Mouse (Mus musculus) left cerebral cortex, adult 2 months (tissue): Measurements from ENCODE around the gene Rap1gap. TPM values are rescaled to one million over a fixed set of nuclear protein-coding genes. Genes with fewer than 3 reads are reported as not detected.

Experiments used
- DNase-seq, 2 experiments: peaks; one replicate each; pipeline ENCODE4 v3.0.0; 2021 to 2022; ENCODE audit warnings: low spot score in 2 of 2, mixed read lengths in 1 of 2; ENCODE audit errors: extremely low spot score in 1 of 2
- H3K27ac ChIP-seq: fragments of 200-600 bp; 2 replicates; pipeline ENCODE4 v1.8.1; 2022
- H3K4me3 ChIP-seq: fragments of 200-600 bp; 2 replicates; pipeline ENCODE4 v1.8.1; 2022
- CTCF ChIP-seq: fragments of 200-600 bp; IDR thresholded peaks from 2 replicates; pipeline ENCODE4 v1.8.1; 2022; ENCODE audit warnings: antibody characterized with exemption, mild to moderate bottlenecking, moderate library complexity
- intact Hi-C: fragments of 180-260 bp; cut with DNase I; formaldehyde crosslinking; loops from one replicate; pipeline ENCODE4 v1.15.1; 2025
- total RNA-seq, 2 experiments: library from RNA; stranded (reverse); gene quantifications; 2 replicates each; pipeline ENCODE4 v1.2.3; 2021

Rap1gap gene
- total RNA-seq, 2 experiments from 2014 or later: 267 to 315 TPM

DNA sequence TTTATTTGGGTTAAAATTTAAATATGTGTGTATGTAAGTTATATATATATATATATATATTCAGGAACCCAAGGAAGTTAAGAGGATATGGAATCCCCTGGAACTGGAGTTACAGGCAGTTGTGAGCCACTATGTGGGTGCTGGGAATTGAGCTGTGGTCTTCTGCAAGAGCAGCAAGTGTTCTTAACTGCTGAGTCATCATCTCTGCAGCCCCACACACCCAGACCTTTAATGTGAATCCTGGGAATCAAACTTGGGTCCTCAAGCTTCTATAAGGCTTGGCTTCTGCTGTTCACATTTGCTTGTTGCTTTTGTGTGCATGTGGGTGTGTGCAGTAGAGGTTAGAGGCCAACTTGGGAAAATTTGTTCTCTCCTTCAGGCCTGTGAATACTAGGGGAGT lies 18.3 kb upstream of the Rap1gap start:
- DNase-seq: no peak
- intact Hi-C loops: no loop called here
- no peak for TF ChIP-seq CTCF
- Histone ChIP-seq H3K4me3 (no peak overlapping the region), H3K27ac (no peak overlapping the region)

DNA sequence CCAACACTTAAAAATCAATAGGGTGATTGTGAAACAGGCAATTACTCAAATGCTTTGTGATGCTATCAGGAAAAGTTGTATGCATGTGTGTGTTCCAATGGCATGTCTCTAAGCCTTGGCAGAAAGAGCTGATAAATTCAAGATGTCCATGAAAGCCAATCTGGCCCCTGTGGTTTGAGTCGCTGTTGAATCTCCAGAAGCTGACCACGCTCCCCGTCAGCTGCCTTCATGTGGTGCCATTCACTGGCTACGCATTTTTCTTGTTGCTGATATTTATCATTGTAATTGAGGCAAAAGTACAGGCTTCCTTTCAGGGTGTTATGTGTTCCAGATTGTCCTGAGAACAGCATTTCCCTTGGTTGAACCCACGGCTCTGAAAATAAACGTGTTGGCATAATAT lies 16.9 kb upstream of the Rap1gap start:
- intact Hi-C loops: no loop called here
- no peak for DNase-seq
- no peak for TF ChIP-seq CTCF
- H3K4me3 ChIP-seq: no peak overlapping the region
- H3K27ac ChIP-seq: no peak overlapping the region; the same call in 1 of the 2 replicates

GRCm38 (mm10) chr4:137648230-137648629 lies 16.3 kb upstream of the Rap1gap start:
- intact Hi-C loops: no loop called here
- no peak for TF ChIP-seq CTCF
- DNase-seq: no peak
- no peak overlapping the region for H3K4me3 ChIP-seq
- no peak overlapping the region; the same call in 1 of the 2 replicates for H3K27ac ChIP-seq

DNA sequence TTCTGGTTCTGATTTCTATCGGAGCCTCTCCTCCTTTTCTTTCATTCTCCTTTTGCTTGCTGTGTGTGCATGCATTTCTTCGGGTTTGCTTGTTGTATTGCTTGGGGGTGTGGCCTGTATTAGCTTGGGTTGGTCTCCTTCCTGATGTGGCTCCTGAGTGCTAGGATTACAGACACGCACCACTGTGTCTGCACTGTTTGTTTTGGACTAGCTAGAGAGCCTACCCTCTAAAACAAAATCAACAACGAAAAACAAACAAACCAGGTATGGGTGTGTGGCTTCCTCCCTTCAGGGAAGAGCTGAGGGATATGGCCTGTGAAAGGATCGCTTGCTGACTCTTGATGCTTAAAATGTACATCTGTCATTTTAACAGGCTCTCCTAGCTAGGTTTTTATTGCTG lies 13.6 kb upstream of the Rap1gap start:
- Histone ChIP-seq H3K27ac (no peak overlapping the region), H3K4me3 (no peak overlapping the region)
- TF ChIP-seq CTCF: no peak
- intact Hi-C loops: no loop called here
- no peak for DNase-seq

GRCm38 (mm10) chr4:137652835-137653346 lies 11.6 kb upstream of the Rap1gap start:
- TF ChIP-seq CTCF: no peak
- intact Hi-C loops: no loop called here
- no peak for DNase-seq
- Histone ChIP-seq H3K4me3 (no peak overlapping the region), H3K27ac (no peak overlapping the region)

GRCm38 (mm10) chr4:137655241-137656031 lies 9.1 kb upstream of the Rap1gap start:
- TF ChIP-seq CTCF: no peak
- Histone ChIP-seq H3K4me3 (no peak overlapping the region), H3K27ac (no peak overlapping the region)
- intact Hi-C loops: no loop called here
- DNase-seq: no peak

- intact Hi-C loops: no loop called here
- no peak for DNase-seq
- Histone ChIP-seq H3K27ac (no peak overlapping the region), H3K4me3 (no peak overlapping the region)
- TF ChIP-seq CTCF: no peak
These were observed 6.9 kb upstream of the Rap1gap start for GRCm38 (mm10) chr4:137657674-137658073.

DNA sequence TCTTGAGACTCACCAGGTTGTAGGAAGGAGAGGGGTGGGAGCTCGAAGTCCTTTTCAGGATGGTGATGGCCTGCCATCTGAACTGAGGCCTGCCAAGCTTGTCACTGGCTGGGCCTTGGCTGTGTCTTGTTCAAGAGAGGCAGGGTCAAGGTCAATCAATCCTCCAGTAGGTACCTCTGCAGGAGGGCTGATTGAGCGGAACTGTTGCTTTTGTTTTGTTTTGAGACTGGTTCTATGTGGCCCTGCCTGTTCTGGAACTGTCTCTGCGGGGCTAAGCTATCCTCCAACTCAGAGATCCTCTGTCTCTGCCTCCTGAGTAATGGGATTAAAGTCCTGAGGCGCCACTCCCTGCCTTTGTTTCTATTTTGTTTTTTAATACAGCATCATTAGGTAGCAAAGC lies 5.0 kb upstream of the Rap1gap start:
- Histone ChIP-seq H3K4me3 (no peak overlapping the region), H3K27ac (no peak overlapping the region)
- no peak for DNase-seq
- intact Hi-C loops: no loop called here
- TF ChIP-seq CTCF: no peak

GRCm38 (mm10) chr4:137660364-137661077 lies 4.0 kb upstream of the Rap1gap start:
- no peak for TF ChIP-seq CTCF
- DNase-seq: no peak
- Histone ChIP-seq H3K27ac (no peak overlapping the region), H3K4me3 (no peak overlapping the region)
- intact Hi-C loops: no loop called here

DNA sequence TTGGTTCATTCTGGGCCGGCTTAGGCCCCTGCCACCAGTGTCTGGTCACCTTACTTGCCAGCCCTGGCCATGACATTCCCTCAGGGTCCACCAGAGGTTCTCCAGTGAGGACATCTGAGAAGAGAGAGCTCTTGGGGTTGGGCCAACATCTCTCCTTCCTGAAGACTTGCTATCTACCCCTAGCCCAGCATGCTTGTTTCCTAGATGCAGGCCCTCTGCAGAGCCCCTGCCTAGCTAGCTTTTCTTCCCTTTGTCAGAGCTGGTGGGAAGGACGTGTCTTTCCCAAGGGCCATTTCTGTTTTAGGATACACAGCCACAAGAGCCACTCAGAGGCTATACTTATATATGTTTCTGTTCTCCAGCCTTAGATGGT lies 3.5 kb upstream of the Rap1gap start:
- intact Hi-C loops: no loop called here
- no peak for DNase-seq
- no peak for TF ChIP-seq CTCF
- no peak overlapping the region for H3K27ac ChIP-seq
- H3K4me3 ChIP-seq: no peak overlapping the region

- no peak overlapping the region for H3K27ac ChIP-seq
- intact Hi-C loops: no loop called here
- no peak for TF ChIP-seq CTCF
- no peak for DNase-seq
- no peak overlapping the region for H3K4me3 ChIP-seq
These were observed 3.0 kb upstream of the Rap1gap start for GRCm38 (mm10) chr4:137661547-137661946.

DNA sequence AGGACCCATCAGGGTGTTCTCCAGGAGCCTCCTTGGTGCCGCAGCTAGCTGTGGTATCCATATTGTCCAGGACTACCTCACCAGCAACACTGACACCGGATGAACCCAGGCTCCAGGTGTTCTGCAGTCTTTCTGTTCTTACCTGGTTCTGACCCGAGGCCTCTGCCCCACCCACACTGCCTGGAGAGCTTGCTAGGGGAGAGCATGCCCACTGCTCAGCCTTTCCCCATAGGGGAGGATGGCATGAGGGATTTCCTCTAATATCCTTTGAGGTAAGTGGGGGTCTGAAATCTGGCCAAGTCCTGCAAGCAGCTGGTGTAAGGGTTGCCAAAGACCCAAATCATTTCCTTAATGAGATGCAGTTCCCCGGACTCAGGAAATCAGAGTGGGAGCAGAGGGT lies 1.0 kb upstream of the Rap1gap start:
- H3K4me3 ChIP-seq: no peak overlapping the region
- intact Hi-C loops: no loop called here
- no peak for TF ChIP-seq CTCF
- no peak for DNase-seq
- H3K27ac ChIP-seq: no peak overlapping the region
